Mouse (Mus musculus): ENCODE data around the gene Ddrgk1.
"Not testable (repeated sequence)": the region's sequence is repeated elsewhere in the genome, so short reads cannot be mapped to it uniquely, and the experiment has no call there.

The Ddrgk1 gene

DNA sequence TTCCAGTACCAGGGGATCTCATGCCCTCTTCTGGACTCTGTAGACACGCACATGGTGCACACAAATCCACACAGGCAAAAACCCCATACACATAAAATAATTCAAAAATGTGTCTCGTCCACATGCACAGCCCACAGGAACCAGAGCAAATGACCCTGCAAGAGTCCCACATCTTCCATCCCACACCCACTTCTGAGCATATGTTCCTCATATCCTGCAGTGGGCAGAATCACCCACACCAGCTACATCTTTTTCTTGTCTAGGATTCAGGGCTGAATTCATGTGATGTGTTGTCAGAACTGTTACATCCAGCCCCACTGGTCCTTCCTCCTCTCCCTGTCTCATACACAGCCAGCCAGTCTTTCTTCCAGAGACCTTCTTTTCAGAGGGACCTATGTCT, 11.2 kb downstream of the Ddrgk1 start:
- DNase-seq (ENCODE audit: low spot score): no peak

DNA sequence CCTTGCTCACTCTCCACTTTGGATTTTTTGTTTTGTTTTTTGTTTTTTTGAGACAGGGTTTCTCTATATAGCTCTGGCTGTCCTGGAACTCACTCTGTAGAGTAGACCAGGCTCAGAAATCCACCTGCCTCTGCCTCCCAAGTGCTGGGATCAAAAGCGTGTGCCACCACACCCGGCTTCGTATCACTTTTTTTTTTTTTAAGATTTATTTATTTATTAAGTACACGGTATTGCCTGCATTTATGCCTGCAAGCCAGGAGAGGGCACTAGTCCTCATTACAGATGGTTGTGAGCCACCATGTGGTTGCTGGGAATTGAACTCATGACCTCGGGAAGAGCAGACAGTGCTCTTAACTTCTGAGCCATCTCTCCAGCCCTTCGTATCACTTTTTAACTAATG, 15.4 kb downstream of the Ddrgk1 start:
- DNase-seq (ENCODE audit: low spot score): not testable (repeated sequence)

DNA sequence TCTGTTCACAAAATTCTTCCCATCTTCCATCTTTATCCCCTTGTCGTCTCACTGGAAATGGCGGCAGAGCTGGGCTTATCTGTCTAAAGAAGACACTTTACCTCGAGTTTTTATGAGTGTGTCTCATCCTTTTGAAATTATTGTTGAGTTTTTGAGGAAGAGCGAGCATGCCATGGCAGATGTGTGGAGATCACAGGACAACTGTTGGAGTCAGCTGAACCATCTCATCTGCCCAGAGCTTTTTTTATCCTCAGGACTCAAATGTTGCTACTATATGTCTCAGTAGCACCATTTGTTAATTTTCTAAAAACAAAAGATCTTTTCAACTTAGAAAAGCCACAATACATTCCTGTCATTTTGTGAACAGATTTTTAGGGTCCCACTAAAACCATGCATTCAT, 19.3 kb downstream of the Ddrgk1 start:
- no peak for DNase-seq (ENCODE audit: low spot score)

- DNase-seq (ENCODE audit: low spot score): peak; percentile 89
Measured at GRCm38 (mm10) chr2:130642684-130643369, 21.6 kb downstream of the Ddrgk1 start, which contains the start of gene Lzts3. Gene Lzts3, minus strand, starts transcription at chr2:130642803.

GRCm38 (mm10) chr2:130642197-130642660, 22.2 kb downstream of the Ddrgk1 start:
- DNase-seq (ENCODE audit: low spot score): no peak

DNA sequence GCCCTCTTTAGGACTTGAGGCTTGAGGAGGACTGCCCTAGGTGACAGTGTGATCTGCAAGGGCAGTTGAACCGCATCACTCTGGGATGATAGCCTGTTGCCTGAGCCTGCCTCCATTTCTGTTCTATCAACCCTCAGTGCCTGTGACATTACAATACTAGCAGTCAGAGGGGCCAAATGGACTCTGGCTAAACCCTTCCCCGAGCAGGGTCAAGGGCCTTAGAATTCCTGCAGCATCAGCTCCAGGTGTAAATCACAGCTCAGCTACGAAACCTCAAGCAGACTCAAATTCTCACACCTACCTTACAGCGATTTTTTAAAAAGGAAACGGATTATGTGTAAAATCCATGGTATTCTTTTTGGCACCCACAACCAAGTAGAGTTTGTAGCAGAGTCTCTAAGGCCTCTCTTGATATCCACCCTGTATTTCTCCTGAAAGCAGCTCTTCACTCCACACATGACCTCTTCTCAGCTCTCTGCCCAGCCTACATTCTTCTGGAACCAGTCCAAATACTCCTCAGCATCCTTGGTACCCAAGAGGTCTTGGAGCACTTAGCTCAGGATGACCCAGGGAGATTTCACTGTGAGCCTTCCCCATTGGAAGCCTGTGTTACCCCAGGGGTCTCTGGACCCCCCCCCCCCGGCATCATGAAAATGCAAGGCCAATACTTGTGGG, 23.0 kb downstream of the Ddrgk1 start:
- DNase-seq (ENCODE audit: low spot score): no peak

DNA sequence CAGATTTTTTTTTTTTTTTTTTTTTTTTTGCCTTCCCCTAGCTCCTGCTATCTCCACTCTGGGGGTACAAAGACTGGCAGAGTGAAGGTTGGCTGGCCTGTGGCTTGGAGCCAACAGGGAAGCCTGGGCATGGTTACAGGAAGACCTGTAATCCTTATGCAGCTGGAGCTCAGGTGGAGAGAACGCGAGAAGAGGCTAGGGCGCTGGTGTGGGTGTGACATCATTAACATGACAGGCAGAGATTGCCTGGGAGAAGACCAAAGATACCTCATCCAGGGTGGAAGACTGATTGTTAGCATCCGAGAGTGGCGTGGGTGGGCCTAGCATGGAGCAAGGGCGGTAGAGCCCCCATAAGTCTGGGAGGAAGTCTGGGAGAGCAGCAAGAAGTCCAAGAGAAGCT, 25.2 kb downstream of the Ddrgk1 start:
- DNase-seq (ENCODE audit: low spot score): no peak

GRCm38 (mm10) chr2:130638101-130638611, 26.3 kb downstream of the Ddrgk1 start:
- no peak for DNase-seq (ENCODE audit: low spot score)

GRCm38 (mm10) chr2:130635847-130636246, 28.6 kb downstream of the Ddrgk1 start:
- no peak for DNase-seq (ENCODE audit: low spot score)

DNA sequence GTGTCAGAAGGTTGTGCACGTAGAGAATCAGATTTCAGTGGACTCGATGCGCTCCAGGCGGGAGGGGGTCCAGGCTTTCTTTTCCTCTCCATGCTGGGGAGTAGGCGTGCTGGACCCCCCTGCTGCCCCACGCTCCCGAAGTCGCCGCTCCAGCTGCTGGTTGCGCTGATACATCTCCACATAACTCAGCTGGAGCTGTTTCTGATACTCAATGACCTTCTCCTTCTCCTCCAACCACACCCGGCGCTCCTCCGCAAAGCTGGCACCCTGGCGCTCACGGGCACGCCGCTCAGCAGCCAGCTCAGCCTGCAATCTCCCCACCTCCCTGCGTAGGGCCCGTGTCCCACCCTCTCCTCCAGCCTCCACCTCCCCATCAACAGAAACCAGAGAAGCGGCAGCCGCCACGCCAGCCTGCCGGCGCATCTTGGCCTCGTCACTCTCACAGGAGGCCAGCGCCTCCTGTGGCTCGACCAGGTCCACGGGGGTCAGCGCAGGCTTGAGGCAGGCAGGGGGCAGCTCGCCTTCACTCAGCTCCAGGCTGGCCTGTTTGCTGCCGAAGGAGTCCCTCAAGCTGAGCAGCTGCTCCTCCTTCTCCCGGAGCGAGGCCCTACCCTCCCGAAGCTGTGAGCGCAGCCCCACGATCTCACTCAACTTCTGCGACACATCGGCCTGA, 29.6 kb downstream of the Ddrgk1 start:
- no peak for DNase-seq (ENCODE audit: low spot score)

GRCm38 (mm10) chr2:130634006-130634738, 30.3 kb downstream of the Ddrgk1 start:
- DNase-seq (ENCODE audit: low spot score): no peak

DNA sequence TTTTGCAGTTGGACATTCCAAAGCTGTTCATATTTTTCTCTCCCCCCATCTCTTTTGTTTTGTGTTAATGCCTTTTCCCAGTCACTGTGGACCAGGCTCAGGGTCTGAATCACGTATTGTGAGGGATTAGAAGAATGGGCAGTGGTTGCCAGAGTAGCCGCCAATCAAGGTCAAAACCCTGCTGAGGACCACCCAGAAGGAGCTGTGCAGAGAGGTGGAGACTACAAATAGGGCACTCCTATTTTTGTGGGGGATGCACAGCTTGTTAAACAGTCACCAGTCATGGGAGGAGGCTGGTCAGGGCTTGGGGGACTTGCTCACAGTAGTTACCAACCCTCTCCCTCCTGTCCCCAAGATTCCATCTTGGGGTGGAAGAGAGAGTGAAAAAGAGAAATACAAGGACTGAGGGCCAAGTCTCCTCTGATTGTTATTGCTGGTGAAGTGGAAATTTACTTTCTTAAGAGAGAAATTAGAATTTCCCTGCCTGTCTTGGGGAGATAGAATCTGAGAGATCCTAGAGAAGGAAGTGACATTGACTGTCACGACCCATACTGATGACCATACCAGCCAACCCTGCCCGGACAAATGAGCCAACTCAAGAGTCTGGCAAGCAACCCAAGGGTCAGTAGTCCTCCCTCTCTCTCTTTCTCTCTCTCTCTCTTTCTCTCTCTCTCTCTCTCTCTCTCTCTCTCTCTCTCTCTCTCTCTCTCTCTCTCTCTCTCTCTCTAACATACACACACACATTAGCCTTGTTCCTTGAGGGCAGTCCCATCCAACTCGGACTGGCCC, 31.4 kb downstream of the Ddrgk1 start:
- DNase-seq (ENCODE audit: low spot score): no peak

- no peak for DNase-seq (ENCODE audit: low spot score)
Measured at GRCm38 (mm10) chr2:130632416-130632815, 32.0 kb downstream of the Ddrgk1 start.

DNA sequence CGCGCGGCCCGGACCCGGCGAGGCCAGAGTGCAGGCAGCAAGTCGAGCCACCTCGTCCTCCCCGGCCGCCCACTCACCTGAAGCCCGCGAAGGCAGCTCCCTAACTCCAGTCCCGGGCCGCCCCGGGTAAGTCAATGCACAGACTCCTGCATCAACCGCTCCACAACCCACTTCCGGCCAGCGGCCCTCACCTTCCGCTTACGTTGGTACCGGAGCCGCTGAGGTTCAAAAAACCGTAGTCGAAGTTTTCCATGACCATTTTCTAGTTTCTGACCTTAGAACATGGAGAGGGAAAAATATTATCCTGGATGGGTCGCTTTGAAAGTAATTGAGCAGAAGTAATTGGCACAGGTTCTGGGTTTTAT, 34.6 kb downstream of the Ddrgk1 start, which contains the start of the genes Fastkd5 and Ubox5:
TSS of gene Fastkd5 (minus strand) at position 189 of the 365 bp plus-strand sequence.
TSS of gene Ubox5 (minus strand) at position 200 of the 365 bp plus-strand sequence.
- peak; percentile 77 for DNase-seq (ENCODE audit: low spot score)

GRCm38 (mm10) chr2:130629080-130629838, 35.2 kb downstream of the Ddrgk1 start:
- no peak for DNase-seq (ENCODE audit: low spot score)

DNA sequence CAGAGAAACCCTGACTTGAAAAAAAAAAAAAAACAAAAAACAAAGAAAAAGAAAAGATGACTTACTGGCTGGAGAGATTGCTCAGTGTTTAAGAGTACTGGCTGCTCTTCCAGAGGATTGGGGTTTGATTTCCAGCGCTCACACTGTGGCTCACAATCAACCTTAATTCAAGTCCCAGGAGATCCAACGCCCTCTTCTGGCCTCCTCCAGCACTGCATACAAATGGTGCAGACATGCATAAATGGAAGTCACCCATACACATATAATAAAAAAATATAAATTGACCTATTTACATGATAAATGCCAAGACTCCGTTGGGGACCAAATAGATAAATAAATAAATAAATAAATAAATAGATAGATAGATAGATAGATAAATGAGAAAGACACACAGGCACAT, 36.0 kb downstream of the Ddrgk1 start:
- no peak for DNase-seq (ENCODE audit: low spot score)

GRCm38 (mm10) chr2:130618972-130619371, 45.5 kb downstream of the Ddrgk1 start:
- DNase-seq (ENCODE audit: low spot score): no peak

DNA sequence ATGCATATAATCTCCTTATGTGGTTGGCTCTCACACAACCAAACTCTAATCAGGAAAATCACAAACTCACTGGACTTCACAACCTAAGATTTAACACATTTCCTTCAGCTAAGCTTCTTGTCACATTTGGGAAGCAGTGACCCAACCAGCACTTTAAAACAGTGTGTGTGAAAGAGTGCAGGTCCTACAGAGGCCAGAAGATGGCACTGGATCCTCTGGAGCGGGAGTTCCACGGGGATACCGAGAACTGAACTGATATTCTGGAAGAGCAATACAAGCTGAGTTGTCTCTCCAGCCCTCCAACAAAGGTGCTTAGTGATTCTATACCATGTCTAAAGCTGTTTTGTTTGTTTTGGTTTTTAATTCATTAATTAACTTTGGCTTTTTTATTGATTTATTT, 51.4 kb downstream of the Ddrgk1 start:
- DNase-seq (ENCODE audit: low spot score): no peak
